In genomic region chr14:21986733-21987659, GRCm38 (mm10) we compare ENCODE assay signal across 8 mouse cellular contexts. TPM values are rescaled to one million over a fixed set of nuclear protein-coding genes. Genes with fewer than 3 reads are reported as not detected.
DNase-seq lines count a peak whose midpoint lies in the region; ATAC-seq and TF ChIP-seq lines count a peak whose summit lies in the region.

No protein-coding gene starts in this region.

- no peaks in the 10 kb centered on the region for H3K36me3 ChIP-seq in ES-E14 (ENCODE audit: control insufficient read depth, insufficient read depth, low read length, poor library complexity, severe bottlenecking)
- H3K36me3 ChIP-seq in embryonic facial prominence, embryonic 14.5 days (ENCODE audit: control insufficient read depth, insufficient read depth, low read length) = peaks cover 35% of the 10 kb centered on the region
- H3K36me3 ChIP-seq in hindbrain, embryonic 13.5 days = peaks cover 8% of the 10 kb centered on the region; the same call in 1 of the 2 replicates
- H3K36me3 ChIP-seq in liver, adult 2 months (ENCODE audit: control insufficient read depth, insufficient read depth, low read length) = no peaks in the 10 kb centered on the region
- peaks cover 13% of the 10 kb centered on the region for H3K36me3 ChIP-seq in neural tube, embryonic 11.5 days (ENCODE audit: control insufficient read depth, insufficient read depth, low read length)

- H3K27me3 ChIP-seq in embryonic facial prominence, embryonic 14.5 days (replicated peaks; ENCODE audit: control insufficient read depth, insufficient read depth, low read length) = peaks cover 12% of the 10 kb centered on the region
- peaks cover 28% of the 10 kb centered on the region for H3K27me3 ChIP-seq in hindbrain, embryonic 13.5 days
- peaks cover 33% of the 10 kb centered on the region for H3K27me3 ChIP-seq in liver, adult 2 months (ENCODE audit: control insufficient read depth, insufficient read depth, low read length)
- H3K27me3 ChIP-seq in neural tube, embryonic 11.5 days (ENCODE audit: control insufficient read depth, insufficient read depth, low read length) = no peaks in the 10 kb centered on the region

- no peak for ATAC-seq in cerebellum, adult (ENCODE audit: insufficient number of reproducible peaks, low FRiP score, low TSS enrichment)
- ATAC-seq in embryonic facial prominence, embryonic 14.5 days (ENCODE audit: low read depth) = peak; percentile 31
- ATAC-seq in hindbrain, embryonic 13.5 days (ENCODE audit: low FRiP score) = peak; percentile 22
- ATAC-seq in neural tube, embryonic 11.5 days (ENCODE audit: insufficient read depth, low FRiP score, low TSS enrichment) = peak; percentile 5; the same call in 1 of the 2 replicates

- peak overlapping the region; percentile 81 for H3K4me2 ChIP-seq in embryonic facial prominence, embryonic 14.5 days (ENCODE audit: low read depth, low read length)
- peak overlapping the region; percentile 78 for H3K4me2 ChIP-seq in hindbrain, embryonic 13.5 days
- peak overlapping the region; percentile 83 for H3K4me2 ChIP-seq in neural tube, embryonic 11.5 days (ENCODE audit: low read depth)

- no peaks in the 10 kb centered on the region for H3K9me3 ChIP-seq in ES-E14 (ENCODE audit: control insufficient read depth, insufficient read depth, low read depth, low read length)
- H3K9me3 ChIP-seq in embryonic facial prominence, embryonic 14.5 days (ENCODE audit: control insufficient read depth, low read length) = no peaks in the 10 kb centered on the region
- H3K9me3 ChIP-seq in hindbrain, embryonic 13.5 days = no peaks in the 10 kb centered on the region
- no peaks in the 10 kb centered on the region for H3K9me3 ChIP-seq in neural tube, embryonic 11.5 days (ENCODE audit: control insufficient read depth, low read length)

- peaks cover 0 to 17% of the 10 kb centered on the region in 2 experiments; a peak in 2 of 4 replicates for H3K4me1 ChIP-seq in ES-E14 (ENCODE audit: control insufficient read depth in 2 of 2, insufficient read depth in 2 of 2, low read length in 2 of 2, poor library complexity in 1 of 2)
- H3K4me1 ChIP-seq in embryonic facial prominence, embryonic 14.5 days (ENCODE audit: control insufficient read depth, insufficient read depth, low read length) = peaks cover 13% of the 10 kb centered on the region; the same call in 1 of the 2 replicates
- peaks cover 70% of the 10 kb centered on the region for H3K4me1 ChIP-seq in hindbrain, embryonic 13.5 days (replicated peaks)
- no peaks in the 10 kb centered on the region for H3K4me1 ChIP-seq in liver, adult 2 months (ENCODE audit: control insufficient read depth, insufficient read depth, low read length)
- peaks cover 18% of the 10 kb centered on the region for H3K4me1 ChIP-seq in neural tube, embryonic 11.5 days (ENCODE audit: control insufficient read depth, insufficient read depth, low read length)

- no peaks in the 10 kb centered on the region for H3K79me2 ChIP-seq in liver, adult 2 months (ENCODE audit: control insufficient read depth, insufficient read depth, low read length)

- in situ Hi-C loops in ES-E14 (cut with MboI; ENCODE audit: low sequenced_read_pairs in 2 of 2, unreplicated experiment in 2 of 2) = loop anchor here (25.0 kb wide), 2 partner anchors 825 to 1425 kb away; no protein-coding TSS in a partner anchor

- under 1% methylated on average over 15 of the region's 61 CpGs for WGBS in embryonic facial prominence, embryonic 14.5 days
- under 1% methylated on average over 42 of the region's 61 CpGs for WGBS in hindbrain, embryonic 13.5 days
- 2% methylated on average over 61 of the region's 61 CpGs for WGBS in liver, adult 2 months
- WGBS in neural tube, embryonic 11.5 days = under 1% methylated on average over 49 of the region's 61 CpGs

- H3K9ac ChIP-seq in ES-E14 (ENCODE audit: insufficient read depth, low read depth, low read length, poor library complexity, severe bottlenecking) = peak overlapping the region; percentile 66
- H3K9ac ChIP-seq in embryonic facial prominence, embryonic 14.5 days (ENCODE audit: low read depth, low read length) = peak overlapping the region; percentile 96
- H3K9ac ChIP-seq in hindbrain, embryonic 13.5 days = peak overlapping the region; percentile 97
- H3K9ac ChIP-seq in liver, adult 2 months (ENCODE audit: low read depth, low read length) = peak overlapping the region; percentile 89
- H3K9ac ChIP-seq in neural tube, embryonic 11.5 days (ENCODE audit: low read length) = peak overlapping the region; percentile 97

- H3K27ac ChIP-seq in ES-E14 (ENCODE audit: insufficient read depth, low read depth, low read length, poor library complexity, severe bottlenecking) = no peak overlapping the region
- peak overlapping the region; percentile 98 for H3K27ac ChIP-seq in embryonic facial prominence, embryonic 14.5 days (replicated peaks; ENCODE audit: low read depth, low read length)
- peak overlapping the region; percentile 99 for H3K27ac ChIP-seq in hindbrain, embryonic 13.5 days
- H3K27ac ChIP-seq in liver, adult 2 months (replicated peaks; ENCODE audit: insufficient read depth, low read depth, low read length) = peak overlapping the region; percentile 78
- H3K27ac ChIP-seq in neural tube, embryonic 11.5 days (ENCODE audit: low read depth, low read length) = peak overlapping the region; percentile 100

- TF ChIP-seq POLR2A in liver, adult 2 months (IDR thresholded peaks at IDR 0.05; ENCODE audit: extremely low read depth, insufficient read depth, low read length) = no peak

- peak; percentile 28 for DNase-seq in cerebellum, adult 9-11 months
- no peak for DNase-seq in ES-E14 (ENCODE audit: low read depth, low spot score)
- peak; percentile 85 for DNase-seq in embryonic facial prominence, embryonic 14.5 days (ENCODE audit: low spot score)
- DNase-seq in liver, adult 2 months (ENCODE audit: extremely low read depth, low read depth, low spot score) = no peak
- peak; percentile 61 for DNase-seq in neural tube, embryonic 11.5 days (ENCODE audit: low spot score)
- DNase-seq in natural killer cell, adult 2 months (ENCODE audit: low spot score in 2 of 2) = no peak

- H3K4me3 ChIP-seq in ES-E14 (ENCODE audit: insufficient read depth in 1 of 2, low read depth in 1 of 2, low read length in 2 of 2, poor library complexity in 1 of 2, severe bottlenecking in 1 of 2) = peak overlapping the region; percentile 60 to 71
- peak overlapping the region; percentile 84 for H3K4me3 ChIP-seq in embryonic facial prominence, embryonic 14.5 days (ENCODE audit: low read depth, low read length)
- peak overlapping the region; percentile 86 for H3K4me3 ChIP-seq in hindbrain, embryonic 13.5 days
- peak overlapping the region; percentile 91 for H3K4me3 ChIP-seq in liver, adult 2 months (ENCODE audit: insufficient read depth, low read depth, low read length)
- peak overlapping the region; percentile 88 for H3K4me3 ChIP-seq in neural tube, embryonic 11.5 days (ENCODE audit: low read depth, low read length)

- no peak for TF ChIP-seq CTCF in liver, adult 2 months (IDR thresholded peaks at IDR 0.05; ENCODE audit: low read depth, low read length)

TF ChIP-seq in ES-E14, 5 proteins besides CTCF, POLR2A, EP300 and RAD21:
- TF ChIP-seq ZC3H11A (IDR thresholded peaks at IDR 0.05; ENCODE audit: borderline replicate concordance, low read depth, low read length) = no peak
- no peak for TF ChIP-seq HCFC1 (IDR thresholded peaks at IDR 0.05; ENCODE audit: borderline replicate concordance, insufficient read depth, low read length)
- TF ChIP-seq CHD2 (IDR thresholded peaks at IDR 0.05; ENCODE audit: low read depth, low read length) = no peak
- no peak for TF ChIP-seq MAFK (IDR thresholded peaks at IDR 0.05; ENCODE audit: insufficient read depth, low read depth, low read length)
- no peak for TF ChIP-seq ZNF384 (IDR thresholded peaks at IDR 0.05; ENCODE audit: low read depth, low read length)
TF ChIP-seq in ES-E14: peak in this region for 0.

RNA-seq across cellular contexts. Expression of gene Zfp503, which starts 2.4 kb away (rescaled TPM):
- 0.21 and 1.2 TPM in 2 replicates for total RNA-seq in ES-E14 (2012; rRNA removed)
- 10.6 and 13.6 TPM in 2 replicates for polyA plus RNA-seq in embryonic facial prominence, embryonic 14.5 days (2014; fragmentation: Nextera tagmentation; extraction: Ambion mirVana)
- polyA plus RNA-seq in hindbrain, embryonic 13.5 days (2015; fragmentation: Nextera tagmentation; extraction: Ambion mirVana) = 16.1 and 16.8 TPM in 2 replicates
- total RNA-seq in liver, adult 2 months (2014; rRNA removed) = 0.37 and 0.60 TPM in 2 replicates
- polyA plus RNA-seq in liver, adult 2 months (2012; rRNA removed) = 1.6 and 1.7 TPM in 2 replicates
- 13.3 and 17.1 TPM in 2 replicates for polyA plus RNA-seq in neural tube, embryonic 11.5 days (2014; fragmentation: Nextera tagmentation; extraction: Ambion mirVana)

RNA-seq across cellular contexts. Expression of gene Lrmda, which starts 32.5 kb away (rescaled TPM):
- 0.22 TPM in 1 of 2 replicates, not detected in the other for total RNA-seq in ES-E14 (2012; rRNA removed)
- polyA plus RNA-seq in embryonic facial prominence, embryonic 14.5 days (2014; fragmentation: Nextera tagmentation; extraction: Ambion mirVana) = 0.24 and 0.97 TPM in 2 replicates
- 0.16 TPM in 1 of 2 replicates, not detected in the other for polyA plus RNA-seq in hindbrain, embryonic 13.5 days (2015; fragmentation: Nextera tagmentation; extraction: Ambion mirVana)
- total RNA-seq in liver, adult 2 months (2014; rRNA removed) = 0.18 and 0.20 TPM in 2 replicates
- 0.09 and 0.50 TPM in 2 replicates for polyA plus RNA-seq in liver, adult 2 months (2012; rRNA removed)
- polyA plus RNA-seq in neural tube, embryonic 11.5 days (2014; fragmentation: Nextera tagmentation; extraction: Ambion mirVana) = 0.66 TPM in 1 of 2 replicates, not detected in the other

Comparison
In these comparisons a context has a peak if more than half of its experiments do, and no peak if none do; other contexts are left out.
1. DNase-seq: peak in cerebellum, adult 9-11 months (single experiment), embryonic facial prominence, embryonic 14.5 days (single experiment) and neural tube, embryonic 11.5 days (single experiment); none in ES-E14 (single experiment), liver, adult 2 months (single experiment) and natural killer cell, adult 2 months (0 of 2).
2. Peak in every context shown above with its lines, with median percentiles within 50 percentile points of each other: H3K4me3 ChIP-seq, H3K9ac ChIP-seq and H3K4me2 ChIP-seq.